8 mouse cellular contexts compared by ENCODE assay signal in the genomic region with DNA sequence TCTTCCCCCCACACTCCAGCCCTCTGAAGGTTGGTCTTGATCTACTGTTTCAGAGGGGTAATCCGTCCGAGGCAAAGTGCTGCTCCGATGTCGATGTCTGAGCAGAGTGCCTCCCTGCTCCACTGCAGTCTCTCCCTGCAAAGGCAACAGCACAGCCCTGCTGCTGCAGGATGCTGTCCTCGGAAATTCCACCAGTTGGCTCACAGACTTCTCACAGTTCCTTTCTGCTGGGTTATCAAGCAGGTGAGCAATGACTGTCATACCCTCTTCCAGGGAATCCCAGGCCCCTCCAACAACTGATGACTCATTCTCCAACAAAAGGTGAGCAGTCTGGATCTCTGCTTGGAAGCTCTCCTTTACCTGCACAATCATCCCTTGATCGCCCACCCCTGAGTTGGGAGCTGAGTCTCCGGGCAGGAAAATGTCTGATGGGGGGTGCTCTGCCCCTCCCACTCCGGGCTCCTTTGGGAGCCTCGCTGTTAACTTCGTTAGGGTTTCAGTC.
DNase-seq lines count a peak whose midpoint lies in the region; ATAC-seq lines count a peak whose summit lies in the region.

No protein-coding gene starts in this region.

- H3K9ac ChIP-seq in liver, embryonic 12.5 days: no peak overlapping the region
- H3K9ac ChIP-seq in embryonic facial prominence, embryonic 11.5 days (replicated peaks; ENCODE audit: low read length): no peak overlapping the region
- peak overlapping the region; percentile 37 for H3K9ac ChIP-seq in hindbrain, embryonic 15.5 days
- peak overlapping the region; percentile 36; the same call in 1 of the 2 replicates for H3K9ac ChIP-seq in neural tube, embryonic 12.5 days

- no peak for DNase-seq in liver
- no peak for DNase-seq in embryonic facial prominence, embryonic 11.5 days (ENCODE audit: low spot score)
- DNase-seq in ovary, postnatal 10 days (ENCODE audit: low spot score): no peak
- DNase-seq in layer of hippocampus, adult 11-12 months (ENCODE audit: low spot score): no peak
- no peak for DNase-seq in embryo, embryonic 11 days

- no peaks in the 10 kb centered on the region for H3K9me3 ChIP-seq in liver, embryonic 12.5 days (replicated peaks)
- no peaks in the 10 kb centered on the region for H3K9me3 ChIP-seq in embryonic facial prominence, embryonic 11.5 days (replicated peaks; ENCODE audit: control insufficient read depth, low read length)
- no peaks in the 10 kb centered on the region for H3K9me3 ChIP-seq in hindbrain, embryonic 15.5 days
- no peaks in the 10 kb centered on the region for H3K9me3 ChIP-seq in neural tube, embryonic 12.5 days

- H3K27me3 ChIP-seq in liver, embryonic 12.5 days (replicated peaks): no peaks in the 10 kb centered on the region
- no peaks in the 10 kb centered on the region for H3K27me3 ChIP-seq in embryonic facial prominence, embryonic 11.5 days (ENCODE audit: control insufficient read depth, insufficient read depth, low read length)
- no peaks in the 10 kb centered on the region for H3K27me3 ChIP-seq in hindbrain, embryonic 15.5 days
- no peaks in the 10 kb centered on the region for H3K27me3 ChIP-seq in neural tube, embryonic 12.5 days (replicated peaks)

- no peak for ATAC-seq in liver, embryonic 12.5 days
- peak; percentile 35; the same call in 1 of the 2 replicates for ATAC-seq in embryonic facial prominence, embryonic 11.5 days (replicated peaks; ENCODE audit: insufficient number of reproducible peaks, low FRiP score, low TSS enrichment, low read depth)
- peak; percentile 55 for ATAC-seq in hindbrain, embryonic 15.5 days (ENCODE audit: low FRiP score, low read depth)
- no peak for ATAC-seq in neural tube, embryonic 12.5 days (ENCODE audit: low FRiP score, low read depth)

- WGBS in liver, embryonic 12.5 days (ENCODE audit: insufficient replicate concordance): 69% methylated on average over 10 of the region's 10 CpGs
- 36% methylated on average over 10 of the region's 10 CpGs for WGBS in embryonic facial prominence, embryonic 11.5 days
- 32% methylated on average over 10 of the region's 10 CpGs for WGBS in hindbrain, embryonic 15.5 days
- 45% methylated on average over 10 of the region's 10 CpGs for WGBS in neural tube, embryonic 12.5 days

- H3K36me3 ChIP-seq in liver, embryonic 12.5 days: no peaks in the 10 kb centered on the region
- H3K36me3 ChIP-seq in embryonic facial prominence, embryonic 11.5 days (replicated peaks; ENCODE audit: control insufficient read depth, insufficient read depth, low read depth, low read length): no peaks in the 10 kb centered on the region
- H3K36me3 ChIP-seq in hindbrain, embryonic 15.5 days: no peaks in the 10 kb centered on the region
- no peaks in the 10 kb centered on the region for H3K36me3 ChIP-seq in neural tube, embryonic 12.5 days

- H3K27ac ChIP-seq in liver, embryonic 12.5 days: no peak overlapping the region
- no peak overlapping the region for H3K27ac ChIP-seq in embryonic facial prominence, embryonic 11.5 days (replicated peaks; ENCODE audit: low read depth, low read length)
- H3K27ac ChIP-seq in hindbrain, embryonic 15.5 days (replicated peaks): peak overlapping the region; percentile 87
- H3K27ac ChIP-seq in neural tube, embryonic 12.5 days: no peak overlapping the region

- H3K4me2 ChIP-seq in liver, embryonic 12.5 days: 0 out of 2 replicates have a peak overlapping the region, but pooled peaks have one; percentile 24
- H3K4me2 ChIP-seq in embryonic facial prominence, embryonic 11.5 days (ENCODE audit: low read depth, low read length): peak overlapping the region; percentile 38
- H3K4me2 ChIP-seq in hindbrain, embryonic 15.5 days: peak overlapping the region; percentile 63
- peak overlapping the region; percentile 49 for H3K4me2 ChIP-seq in neural tube, embryonic 12.5 days (replicated peaks)

- H3K4me3 ChIP-seq in liver, embryonic 12.5 days: no peak overlapping the region
- H3K4me3 ChIP-seq in embryonic facial prominence, embryonic 11.5 days (ENCODE audit: low read depth, low read length): no peak overlapping the region
- H3K4me3 ChIP-seq in hindbrain, embryonic 15.5 days: peak overlapping the region; percentile 34
- no peak overlapping the region for H3K4me3 ChIP-seq in neural tube, embryonic 12.5 days

- peaks cover 20% of the 10 kb centered on the region for H3K4me1 ChIP-seq in liver, embryonic 12.5 days
- no peaks in the 10 kb centered on the region for H3K4me1 ChIP-seq in embryonic facial prominence, embryonic 11.5 days (ENCODE audit: control insufficient read depth, insufficient read depth, low read length)
- H3K4me1 ChIP-seq in hindbrain, embryonic 15.5 days (replicated peaks): peaks cover 70% of the 10 kb centered on the region
- peaks cover 24% of the 10 kb centered on the region for H3K4me1 ChIP-seq in neural tube, embryonic 12.5 days

Comparison
In these comparisons a context has a peak if more than half of its experiments do, and no peak if none do; other contexts are left out.
1. ATAC-seq: peak in embryonic facial prominence, embryonic 11.5 days (single experiment) and hindbrain, embryonic 15.5 days (single experiment); none in liver, embryonic 12.5 days (single experiment) and neural tube, embryonic 12.5 days (single experiment).
2. H3K9ac ChIP-seq: peak in hindbrain, embryonic 15.5 days (single experiment) and neural tube, embryonic 12.5 days (single experiment); none in liver, embryonic 12.5 days (single experiment) and embryonic facial prominence, embryonic 11.5 days (single experiment).
3. Peak in every context shown above with its lines, with median percentiles within 50 percentile points of each other: H3K4me2 ChIP-seq.